Mouse (Mus musculus) hindbrain, embryonic 14.5 days (tissue): ENCODE results near the gene Iba57. TPM values are rescaled to one million over a fixed set of nuclear protein-coding genes. Genes with fewer than 3 reads are reported as not detected.

Source experiments
- ATAC-seq: fragments of 200-750 bp; cut with Nextera tagmentation; 2 replicates; pipeline ENCODE4 v1.8.0; 2017; ENCODE audit warnings: moderate number of reproducible peaks, mild to moderate bottlenecking, moderate TSS enrichment, moderate library complexity; ENCODE audit not compliant: low FRiP score
- DNase-seq: peaks from one replicate; pipeline ENCODE4 v3.0.0-alpha.2; 2015; ENCODE audit warnings: low spot score
- H3K27ac ChIP-seq: fragments of 300-500 bp; sonication (generic); 2 replicates; pipeline ENCODE4 v1.5.1; 2014; ENCODE audit warnings: mild to moderate bottlenecking, moderate library complexity
- H3K27me3 ChIP-seq: fragments of 300-500 bp; sonication (generic); 2 replicates; pipeline ENCODE4 v1.6.1; 2014; ENCODE audit warnings: mild to moderate bottlenecking, low read length, mixed read lengths; ENCODE audit not compliant: control insufficient read depth, insufficient read depth
- H3K36me3 ChIP-seq: fragments of 300-500 bp; sonication (generic); replicated peaks from 2 replicates; pipeline ENCODE4 v1.6.1; 2014; ENCODE audit not compliant: control insufficient read depth, insufficient read depth
- H3K4me1 ChIP-seq: fragments of 300-500 bp; sonication (generic); replicated peaks from 2 replicates; pipeline ENCODE4 v1.6.1; 2014; ENCODE audit warnings: antibody characterized with exemption, low read length, mixed read lengths; ENCODE audit not compliant: control insufficient read depth, insufficient read depth
- H3K4me2 ChIP-seq: fragments of 300-500 bp; sonication (generic); replicated peaks from 2 replicates; pipeline ENCODE4 v1.6.1; 2014; ENCODE audit warnings: mild to moderate bottlenecking, moderate library complexity
- H3K4me3 ChIP-seq: fragments of 300-500 bp; sonication (generic); replicated peaks from 2 replicates; pipeline ENCODE4 v1.5.1; 2014; ENCODE audit warnings: mild to moderate bottlenecking, low read length
- H3K9ac ChIP-seq: fragments of 300-500 bp; sonication (generic); 2 replicates; pipeline ENCODE4 v1.6.1; 2014
- H3K9me3 ChIP-seq: fragments of 300-500 bp; sonication (generic); 2 replicates; pipeline ENCODE4 v1.6.1; 2016; ENCODE audit warnings: low read length; ENCODE audit not compliant: control insufficient read depth
- WGBS: fragments of 180-500 bp; shearing (Covaris S2); extraction: QIAGEN DNeasy Blood & Tissue Kit; methylation state at CpG from one replicate; pipeline ENCODE4 v1.1.7; 2014; 5-methylcytosine and 5-hydroxymethylcytosine counted together
- polyA plus RNA-seq: library from polyadenylated mRNA; unstranded; fragments of >200 nt; fragmentation: Nextera tagmentation; extraction: Ambion mirVana; gene quantifications from 2 replicates; pipeline ENCODE4 v1.2.1, GENCODE M21; 2014

Iba57 gene
- polyA plus RNA-seq, 1 experiment from 2014 or later, result 3.7 TPM

DNA sequence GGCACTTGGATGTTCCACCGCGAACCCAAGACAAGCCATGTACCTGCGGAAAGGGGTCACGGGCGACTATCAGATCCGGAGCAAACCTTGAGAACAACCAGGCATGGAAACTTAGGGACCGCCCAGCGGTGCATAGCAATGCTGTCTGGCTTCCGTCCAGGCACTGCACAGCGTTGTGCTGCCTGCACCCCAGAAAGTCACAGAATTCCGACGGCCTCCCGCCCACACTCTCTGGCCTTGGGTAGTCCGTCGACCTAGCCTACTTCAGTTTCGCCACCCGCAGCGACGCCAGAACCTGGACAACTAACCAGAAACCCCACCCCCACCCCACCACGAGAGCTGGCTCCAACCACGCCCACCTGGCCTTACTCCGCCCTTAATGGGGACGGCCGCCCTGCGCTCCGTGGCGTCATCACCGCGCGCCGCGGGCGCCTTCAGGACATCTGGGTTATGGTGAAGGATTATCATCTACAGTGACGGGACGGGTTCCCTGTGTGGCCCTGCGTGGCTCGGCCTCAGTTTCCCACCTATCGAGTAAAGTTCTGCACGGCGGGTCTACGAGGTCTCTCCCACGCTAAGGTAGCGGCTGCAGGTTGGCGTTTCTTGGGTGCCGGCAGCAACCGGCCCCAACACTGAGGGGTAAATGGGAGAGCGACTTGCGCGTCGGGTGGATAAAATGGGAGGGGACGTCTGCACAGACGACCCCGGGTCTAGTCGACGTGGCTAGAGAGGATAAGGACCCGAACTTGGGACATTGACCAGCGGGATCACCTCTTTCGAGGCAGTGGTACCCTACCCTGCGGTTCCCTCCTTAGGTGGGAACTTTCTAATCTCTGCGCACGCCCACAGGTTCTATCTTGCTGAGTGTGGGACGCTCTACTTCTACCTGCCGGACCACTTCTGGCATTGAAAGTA, 38.8 kb upstream of the Iba57 start, which contains the start of gene Mrpl55:
Gene Mrpl55 (plus strand): TSS at position 406 of the 915 bp plus-strand sequence.
- peak; percentile 93 for ATAC-seq
- Histone ChIP-seq H3K4me3 (peak within 1 kb of the TSS; percentile 83), H3K27ac (peak within 1 kb of the TSS; percentile 65), H3K4me2 (peak within 1 kb of the TSS; percentile 91), H3K4me1 (peaks cover 15% of the 10 kb centered on the region), H3K9ac (peak within 1 kb of the TSS; percentile 80), H3K27me3 (no peaks in the 10 kb centered on the region), H3K9me3 (no peaks in the 10 kb centered on the region), H3K36me3 (peaks cover 35% of the 10 kb centered on the region)
- under 1% methylated on average over 63 of the region's 63 CpGs for WGBS
- peak; percentile 97 for DNase-seq

DNA sequence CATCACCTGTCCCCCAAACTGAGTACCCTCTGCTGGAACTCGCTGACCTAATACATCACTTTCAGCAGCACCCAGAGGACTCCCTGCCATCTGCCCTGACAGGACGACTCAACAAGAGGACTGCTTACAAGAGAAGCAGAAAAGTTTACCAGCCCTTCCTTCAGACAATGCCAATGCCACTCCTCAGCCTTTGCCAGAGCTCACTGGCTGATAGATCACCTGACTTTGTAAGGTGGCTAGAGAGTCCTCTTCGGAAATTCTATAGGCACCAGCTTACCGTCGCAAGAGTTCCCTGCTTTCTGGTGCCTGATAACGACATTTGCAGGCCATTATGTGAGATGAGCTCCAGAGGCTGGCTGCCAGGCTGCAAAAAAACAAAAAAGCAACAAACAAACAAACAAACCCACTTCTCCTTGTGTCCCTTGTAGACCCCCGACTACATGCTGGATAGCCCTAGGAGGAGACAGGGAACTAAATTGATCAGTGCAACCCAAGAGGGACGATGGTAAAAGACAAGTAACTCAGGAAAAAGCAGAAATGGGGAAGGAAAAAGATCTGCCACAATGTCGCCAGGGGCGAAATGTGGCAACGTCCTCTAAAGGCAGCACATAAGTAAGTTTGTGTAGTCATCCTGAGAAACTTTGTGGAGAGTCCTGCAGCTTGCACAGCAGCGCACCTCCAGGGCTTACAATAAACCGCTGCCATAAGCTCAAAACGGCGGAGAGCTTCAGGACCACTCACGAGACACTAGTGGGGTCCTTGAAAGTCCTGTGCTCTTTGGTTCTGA, 37.9 kb upstream of the Iba57 start:
- Histone ChIP-seq H3K4me3 (peak overlapping the region; percentile 83), H3K9ac (peak overlapping the region; percentile 80), H3K27me3 (no peaks in the 10 kb centered on the region), H3K4me1 (peaks cover 15% of the 10 kb centered on the region), H3K9me3 (no peaks in the 10 kb centered on the region), H3K27ac (peak overlapping the region; percentile 55; the same call in 1 of the 2 replicates), H3K4me2 (peak overlapping the region; percentile 91), H3K36me3 (peaks cover 27% of the 10 kb centered on the region)
- 38% methylated on average over 16 of the region's 16 CpGs for WGBS
- no peak for ATAC-seq
- no peak for DNase-seq

- H3K27me3 ChIP-seq, result no peaks in the 10 kb centered on the region
- ATAC-seq, result no peak
- no peak overlapping the region for H3K9ac ChIP-seq
These were observed 32.7 kb upstream of the Iba57 start for GRCm38 (mm10) chr11:59196230-59196629.

DNA sequence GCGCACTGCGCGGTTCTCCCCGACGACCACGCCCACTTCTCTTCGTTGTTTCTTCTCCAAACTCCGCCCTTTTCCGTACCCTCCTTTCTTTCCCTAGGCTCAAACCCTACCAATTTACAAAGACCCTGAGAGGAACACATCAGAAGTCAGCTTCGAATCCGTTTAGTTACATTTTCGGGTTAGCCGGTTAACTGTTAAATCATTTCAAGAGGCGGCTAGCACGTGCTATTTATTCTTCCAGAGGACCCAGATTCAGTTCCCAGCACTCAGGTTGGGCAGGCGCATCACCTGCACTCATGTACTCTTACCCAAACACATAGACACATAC, 28.5 kb upstream of the Iba57 start, which contains the start of gene Guk1:
Gene Guk1 (minus strand): TSS at position 154 of the 328 bp plus-strand sequence.
- H3K9me3 ChIP-seq, result no peaks in the 10 kb centered on the region
- peak within 1 kb of the TSS; percentile 91 for H3K27ac ChIP-seq
- no peaks in the 10 kb centered on the region for H3K27me3 ChIP-seq
- H3K4me1 ChIP-seq, result peaks cover 13% of the 10 kb centered on the region
- peak within 1 kb of the TSS; percentile 85 for H3K9ac ChIP-seq
- DNase-seq (no peak), ATAC-seq (peak; percentile 31; the same call in 1 of the 2 replicates)
- no peaks in the 10 kb centered on the region for H3K36me3 ChIP-seq
- H3K4me2 ChIP-seq, result peak within 1 kb of the TSS; percentile 85
- peak within 1 kb of the TSS; percentile 62 for H3K4me3 ChIP-seq
- 6% methylated on average over 16 of the region's 16 CpGs for WGBS

More at GRCm38 (mm10) chr11:59196230-59196629, 32.7 kb upstream of the Iba57 start:
- no peak overlapping the region for H3K4me2 ChIP-seq
- no peak overlapping the region for H3K27ac ChIP-seq
- no peak for DNase-seq
- peaks cover 7% of the 10 kb centered on the region for H3K4me1 ChIP-seq
- 0 out of 2 replicates have a peak, but pooled peaks cover 5% of the 10 kb centered on the region for H3K36me3 ChIP-seq
- no peaks in the 10 kb centered on the region for H3K9me3 ChIP-seq
- H3K4me3 ChIP-seq, result no peak overlapping the region

- peak overlapping the region; percentile 85 for H3K4me2 ChIP-seq
- H3K9ac ChIP-seq, result peak overlapping the region; percentile 85
- no peaks in the 10 kb centered on the region for H3K27me3 ChIP-seq
- H3K9me3 ChIP-seq, result no peaks in the 10 kb centered on the region
- ATAC-seq (peak; percentile 94), DNase-seq (peak; percentile 86)
- peaks cover 13% of the 10 kb centered on the region for H3K4me1 ChIP-seq
- under 1% methylated on average over 58 of the region's 59 CpGs for WGBS
- H3K36me3 ChIP-seq, result peaks cover 4% of the 10 kb centered on the region
- peak overlapping the region; percentile 62 for H3K4me3 ChIP-seq
- peak overlapping the region; percentile 91 for H3K27ac ChIP-seq
These were observed 27.9 kb upstream of the Iba57 start for GRCm38 (mm10) chr11:59191231-59192058.

DNA sequence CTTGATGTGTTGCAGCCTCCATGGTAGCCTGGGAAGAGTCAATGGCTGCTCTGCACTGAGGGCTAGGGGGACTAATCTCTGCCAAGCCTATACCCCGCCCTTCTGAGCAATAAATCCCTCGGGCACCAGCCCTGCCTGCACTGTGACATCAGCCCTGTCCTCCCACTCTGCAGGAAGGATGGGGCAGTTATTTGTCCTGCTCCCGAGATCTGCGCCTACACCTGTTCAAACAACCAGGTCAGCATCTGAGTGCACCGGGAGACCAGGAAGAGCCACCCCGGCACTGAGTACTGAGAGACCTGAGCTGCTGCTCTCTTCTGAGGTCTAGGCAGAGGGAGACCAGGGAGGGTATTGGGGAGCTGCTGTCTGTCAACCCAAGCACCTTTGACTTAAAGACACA, 24.2 kb upstream of the Iba57 start:
- 87% methylated on average over 6 of the region's 6 CpGs for WGBS
- no peak overlapping the region for H3K4me3 ChIP-seq
- H3K27ac ChIP-seq, result no peak overlapping the region
- peaks cover 13% of the 10 kb centered on the region for H3K4me1 ChIP-seq
- H3K9ac ChIP-seq, result no peak overlapping the region
- no peak for DNase-seq
- no peak overlapping the region for H3K4me2 ChIP-seq
- peaks cover 40% of the 10 kb centered on the region for H3K36me3 ChIP-seq
- ATAC-seq, result no peak
- no peaks in the 10 kb centered on the region for H3K9me3 ChIP-seq
- no peaks in the 10 kb centered on the region for H3K27me3 ChIP-seq

GRCm38 (mm10) chr11:59185490-59185889, 22.0 kb upstream of the Iba57 start:
- ATAC-seq, result no peak
- no peak overlapping the region for H3K9ac ChIP-seq

DNA sequence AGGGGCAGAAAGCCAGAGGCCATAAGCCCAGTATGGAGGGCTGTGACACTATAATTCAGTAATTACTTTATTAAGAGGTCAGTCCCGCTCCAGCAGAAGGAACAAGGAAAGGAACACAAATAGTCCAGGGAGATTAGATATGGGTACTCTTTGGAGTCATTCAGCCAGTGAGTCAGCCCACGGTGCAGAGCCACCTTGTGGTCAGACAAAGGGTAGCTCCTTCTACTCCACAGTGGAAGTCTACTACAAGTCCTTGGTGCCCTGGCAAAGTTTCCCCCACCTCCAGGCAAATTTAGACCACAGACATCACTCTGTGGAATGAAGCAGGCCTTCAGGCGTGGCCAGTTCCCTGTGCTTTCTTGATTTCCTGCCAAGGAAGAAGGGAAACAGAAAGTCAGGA, 20.3 kb upstream of the Iba57 start:
- no peak for ATAC-seq
- Histone ChIP-seq H3K36me3 (peaks cover 44% of the 10 kb centered on the region), H3K4me3 (no peak overlapping the region)

More at GRCm38 (mm10) chr11:59185490-59185889, 22.0 kb upstream of the Iba57 start:
- H3K27ac ChIP-seq, result no peak overlapping the region
- H3K36me3 ChIP-seq, result peaks cover 44% of the 10 kb centered on the region
- H3K4me2 ChIP-seq, result no peak overlapping the region
- WGBS, result 88% methylated on average over 5 of the region's 5 CpGs
- H3K27me3 ChIP-seq, result no peaks in the 10 kb centered on the region
- H3K9me3 ChIP-seq, result no peaks in the 10 kb centered on the region
- no peak for DNase-seq
- H3K4me1 ChIP-seq, result peaks cover 5% of the 10 kb centered on the region
- no peak overlapping the region for H3K4me3 ChIP-seq

More for the DNA sequence above, 20.3 kb upstream of the Iba57 start:
- H3K9ac ChIP-seq, result no peak overlapping the region
- H3K4me1 ChIP-seq, result no peaks in the 10 kb centered on the region
- no peak overlapping the region for H3K27ac ChIP-seq
- H3K27me3 ChIP-seq, result peaks cover 4% of the 10 kb centered on the region
- H3K9me3 ChIP-seq, result no peaks in the 10 kb centered on the region
- H3K4me2 ChIP-seq, result no peak overlapping the region
- 32% methylated on average over 3 of the region's 3 CpGs for WGBS
- DNase-seq, result peak; percentile 73
